Mouse (Mus musculus) liver, postnatal 0 days (tissue): ENCODE measurements around the gene Ntn4.
A peak's percentile ranks its signal among the peaks of the same experiment; 100 is the strongest.

Experiments used
- CTCF ChIP-seq: sonication (generic); IDR thresholded peaks from 2 replicates; pipeline ENCODE4 v1.5.1; 2016; ENCODE audit warnings: antibody characterized with exemption, low read depth
- EP300 ChIP-seq: IDR thresholded peaks from 2 replicates; pipeline ENCODE4 v1.6.1; 2016; ENCODE audit warnings: antibody characterized with exemption, low read depth, mild to moderate bottlenecking

DNA sequence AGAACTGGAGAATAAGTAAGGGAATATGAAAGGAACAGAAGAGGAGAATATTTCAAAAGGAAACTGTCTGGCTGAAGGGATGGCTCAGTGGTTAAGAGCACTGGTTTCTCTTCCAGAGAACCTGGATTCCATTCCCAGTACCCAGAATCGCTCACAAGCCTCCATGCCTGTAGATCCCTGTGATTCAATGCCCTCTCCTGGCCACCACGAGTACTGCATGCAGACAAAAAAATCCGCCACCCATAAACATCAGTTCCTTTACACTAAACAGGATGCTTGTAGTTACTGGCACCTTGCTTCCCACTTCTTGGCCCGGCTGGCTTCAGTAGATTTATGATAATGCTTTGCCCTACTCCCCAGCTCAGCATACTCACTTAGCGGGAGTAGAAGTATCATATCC lies 122.6 kb downstream of the Ntn4 start:
- TF ChIP-seq CTCF (peak; percentile 89), EP300 (no peak)
